Mouse (Mus musculus): ENCODE data around the gene Saysd1. TPM values are rescaled to one million over a fixed set of nuclear protein-coding genes. Genes with fewer than 3 reads are reported as not detected.

The Saysd1 gene
- total RNA-seq, 2 experiments from 2014 or later = 5.5 to 6.0 TPM

DNA sequence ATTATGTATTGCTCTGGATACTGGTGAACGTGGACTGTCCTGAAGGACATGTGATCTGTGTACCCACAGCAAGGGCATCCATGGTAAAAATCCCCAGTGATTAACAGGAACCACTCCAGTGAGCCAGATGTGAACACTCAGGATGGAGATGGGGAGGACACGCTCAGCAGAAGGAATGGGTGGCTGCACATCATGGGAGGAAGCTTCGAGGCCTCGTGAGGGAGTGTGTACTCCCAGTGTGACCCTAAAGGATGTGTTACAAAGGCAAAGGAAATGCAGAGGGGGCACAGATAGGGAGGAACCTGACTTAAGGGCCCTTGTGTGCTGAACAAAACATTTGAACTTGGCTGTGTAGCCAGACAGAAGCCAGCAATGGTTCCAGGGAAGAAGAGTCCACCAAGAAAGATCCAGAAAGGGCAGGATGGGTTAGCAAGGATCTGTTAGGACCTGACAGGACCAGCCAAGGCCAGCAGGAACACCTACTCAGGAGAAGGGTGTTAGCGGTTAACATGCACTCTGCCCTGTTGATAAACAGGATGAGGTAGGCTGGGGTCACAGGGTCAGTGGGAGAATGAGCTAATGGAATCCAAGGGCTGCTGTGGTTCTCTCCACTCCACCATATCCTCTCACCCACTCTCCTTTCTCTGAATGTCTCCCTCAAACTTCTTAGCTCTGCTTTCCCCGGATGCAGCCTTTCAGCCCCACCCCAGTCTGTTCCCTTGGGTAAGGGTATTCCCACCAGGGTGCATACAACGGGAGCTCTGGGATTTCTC, 25.0 kb downstream of the Saysd1 start:
- no peak for DNase-seq (ENCODE audit: extremely low spot score in 1 of 2, low spot score in 1 of 2)

DNA sequence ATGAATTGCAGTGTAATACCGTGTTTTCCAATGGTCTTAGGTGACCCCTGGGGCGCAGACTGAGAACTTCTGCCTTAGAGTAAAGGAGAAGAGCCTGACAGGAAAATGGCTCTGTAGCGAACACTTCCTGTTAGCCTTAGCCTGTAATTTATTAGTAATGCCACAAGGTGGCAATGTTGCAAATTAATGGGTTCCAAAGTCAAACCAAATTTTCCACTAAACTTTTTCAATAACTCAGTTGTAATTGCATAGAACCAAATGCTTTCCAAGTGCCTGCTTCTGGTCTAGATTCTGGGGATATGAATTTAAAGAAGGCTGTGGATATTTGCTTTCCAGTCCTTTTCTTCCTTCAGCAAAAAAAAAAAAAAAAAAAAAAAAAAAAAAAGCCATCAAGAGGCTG, 26.1 kb downstream of the Saysd1 start:
- DNase-seq (ENCODE audit: extremely low spot score in 1 of 2, low spot score in 1 of 2) = no peak

DNA sequence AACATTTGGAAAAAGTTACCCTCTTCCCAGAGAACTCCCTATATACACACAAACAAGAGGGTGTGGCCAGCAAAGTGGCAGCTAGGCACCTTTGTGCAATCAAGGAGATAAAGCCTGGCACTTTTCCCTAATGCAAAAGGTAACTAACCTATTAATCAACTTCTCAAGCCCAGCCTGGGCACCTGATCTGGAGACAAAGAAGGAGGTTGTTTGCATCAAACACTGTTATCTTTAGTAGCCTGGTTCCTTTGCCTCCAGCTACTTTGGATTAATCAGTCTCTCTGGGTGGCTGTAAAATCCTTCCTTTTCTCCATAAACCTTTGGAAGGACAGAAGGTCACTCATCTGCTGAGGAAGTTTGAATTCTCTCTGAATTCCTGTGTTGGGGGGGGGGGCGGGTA, 27.4 kb downstream of the Saysd1 start:
- DNase-seq (ENCODE audit: extremely low spot score in 1 of 2, low spot score in 1 of 2) = no peak

DNA sequence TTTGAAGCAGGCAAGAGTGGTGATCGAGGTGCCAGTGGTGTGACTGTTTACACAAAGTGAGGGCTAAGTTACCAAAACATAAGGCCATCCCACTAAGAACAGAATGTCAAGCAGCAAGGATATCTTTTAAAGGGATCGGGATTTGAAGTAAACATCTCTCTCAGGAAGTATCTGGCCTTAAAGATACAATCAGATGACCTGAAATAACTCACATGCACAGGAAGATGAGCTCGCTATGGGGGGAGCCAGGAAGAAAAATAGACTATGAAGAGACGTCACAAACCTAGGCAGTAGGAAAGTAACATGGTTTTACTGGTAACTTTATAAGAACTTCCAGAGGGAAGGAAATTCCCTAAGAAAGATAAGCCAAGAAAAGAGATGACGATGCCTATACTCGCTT, 32.1 kb downstream of the Saysd1 start:
- no peak for DNase-seq (ENCODE audit: extremely low spot score in 1 of 2, low spot score in 1 of 2)

DNA sequence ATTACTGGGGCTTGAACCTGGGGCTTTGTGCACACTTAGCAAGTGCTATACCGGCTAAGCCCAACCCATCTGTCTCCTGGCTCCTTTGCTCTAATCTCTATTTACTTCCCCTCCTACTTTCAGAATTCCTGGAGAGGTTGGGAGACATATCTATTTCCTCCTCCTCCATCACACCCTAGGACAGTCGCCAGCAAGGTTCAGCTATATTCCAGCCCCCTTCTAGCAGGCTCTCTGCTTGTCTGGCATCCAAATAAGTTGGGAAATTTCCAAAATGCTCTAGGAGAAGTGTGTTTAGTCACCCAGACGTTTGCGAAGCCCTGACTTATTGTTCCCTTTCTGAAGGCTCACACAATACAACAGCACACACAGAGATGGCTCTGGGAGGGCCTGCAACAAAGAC, 35.1 kb downstream of the Saysd1 start:
- no peak for DNase-seq (ENCODE audit: extremely low spot score in 1 of 2, low spot score in 1 of 2)

DNA sequence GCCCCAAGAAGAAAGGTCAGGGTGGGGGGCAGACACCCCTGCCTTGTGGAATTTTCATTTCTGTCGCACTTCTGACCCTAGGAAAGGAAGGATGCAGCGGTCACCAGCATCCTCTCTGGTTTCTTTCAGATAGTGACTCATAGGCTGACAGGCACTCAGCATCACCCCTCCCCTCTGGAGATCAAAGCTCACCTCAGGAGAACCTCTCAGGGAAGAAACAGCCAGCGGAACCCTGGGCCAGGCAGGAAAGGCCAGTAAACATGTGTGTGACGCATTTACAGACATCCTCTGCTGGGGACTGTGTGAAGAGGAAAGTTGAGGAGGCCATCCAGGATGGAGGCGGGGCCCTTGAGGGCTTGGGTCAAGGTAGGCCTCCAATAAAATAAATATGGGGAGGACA, 40.3 kb downstream of the Saysd1 start:
- DNase-seq (ENCODE audit: extremely low spot score in 1 of 2, low spot score in 1 of 2) = no peak

DNA sequence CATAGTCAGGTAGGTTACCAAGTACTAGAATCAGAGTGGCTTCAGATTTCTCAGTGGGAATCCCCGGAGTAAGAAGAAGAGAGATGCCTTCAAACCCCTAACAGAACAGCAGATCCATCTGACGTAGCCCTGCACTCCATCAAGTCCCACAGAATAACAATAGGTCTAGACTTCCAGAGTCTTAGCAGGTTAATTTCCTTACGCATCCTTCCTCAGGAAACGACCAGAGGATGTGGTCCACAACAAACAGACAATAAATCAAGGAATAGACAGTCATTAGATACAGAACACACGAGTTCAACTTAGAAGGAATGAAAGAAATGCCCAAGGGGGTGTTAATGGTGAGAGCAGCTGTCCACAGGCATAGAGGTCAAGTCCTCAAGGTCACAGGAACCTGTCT, 43.4 kb downstream of the Saysd1 start:
- DNase-seq (ENCODE audit: extremely low spot score in 1 of 2, low spot score in 1 of 2) = no peak

DNA sequence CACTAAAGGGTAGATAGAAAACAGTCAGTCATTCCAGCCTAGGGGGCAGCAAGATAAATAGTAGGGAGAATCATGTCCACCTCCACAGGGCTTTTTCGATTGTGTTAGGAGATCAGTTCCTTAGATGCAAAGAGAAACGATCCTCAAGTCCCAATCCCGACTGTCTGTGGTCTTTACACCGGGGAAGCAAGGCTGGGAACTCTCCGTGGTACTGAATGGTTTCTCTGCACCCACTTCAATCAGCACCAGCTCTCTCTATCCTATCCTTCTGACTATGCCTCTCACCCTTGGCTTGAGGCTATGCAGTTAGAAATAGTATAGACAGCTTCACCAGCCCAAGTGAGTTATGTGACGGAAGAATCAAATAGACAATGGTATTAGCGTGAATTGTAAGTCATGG, 44.8 kb downstream of the Saysd1 start:
- DNase-seq (ENCODE audit: extremely low spot score in 1 of 2, low spot score in 1 of 2) = no peak

DNA sequence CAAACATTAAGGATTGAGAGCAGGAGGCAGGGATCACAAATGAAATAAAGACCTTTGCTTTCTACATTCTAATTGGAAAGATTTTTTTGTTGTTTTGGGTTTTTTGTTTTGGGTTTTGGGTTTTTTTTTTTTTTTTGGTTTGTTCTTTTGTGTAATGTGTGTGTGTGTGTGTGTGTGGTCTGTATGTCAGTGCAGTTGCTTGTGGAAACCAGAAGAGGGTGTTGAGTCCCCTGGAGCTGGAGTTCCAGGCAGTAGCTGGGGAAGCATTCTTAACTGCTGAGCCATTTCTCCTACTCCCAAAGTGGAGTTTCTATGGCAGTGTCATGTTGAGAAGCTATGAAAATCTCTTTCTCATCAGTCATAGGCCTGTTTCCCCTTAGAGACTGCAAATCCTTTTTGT, 54.0 kb downstream of the Saysd1 start:
- no peak for DNase-seq (ENCODE audit: extremely low spot score in 1 of 2, low spot score in 1 of 2)

DNA sequence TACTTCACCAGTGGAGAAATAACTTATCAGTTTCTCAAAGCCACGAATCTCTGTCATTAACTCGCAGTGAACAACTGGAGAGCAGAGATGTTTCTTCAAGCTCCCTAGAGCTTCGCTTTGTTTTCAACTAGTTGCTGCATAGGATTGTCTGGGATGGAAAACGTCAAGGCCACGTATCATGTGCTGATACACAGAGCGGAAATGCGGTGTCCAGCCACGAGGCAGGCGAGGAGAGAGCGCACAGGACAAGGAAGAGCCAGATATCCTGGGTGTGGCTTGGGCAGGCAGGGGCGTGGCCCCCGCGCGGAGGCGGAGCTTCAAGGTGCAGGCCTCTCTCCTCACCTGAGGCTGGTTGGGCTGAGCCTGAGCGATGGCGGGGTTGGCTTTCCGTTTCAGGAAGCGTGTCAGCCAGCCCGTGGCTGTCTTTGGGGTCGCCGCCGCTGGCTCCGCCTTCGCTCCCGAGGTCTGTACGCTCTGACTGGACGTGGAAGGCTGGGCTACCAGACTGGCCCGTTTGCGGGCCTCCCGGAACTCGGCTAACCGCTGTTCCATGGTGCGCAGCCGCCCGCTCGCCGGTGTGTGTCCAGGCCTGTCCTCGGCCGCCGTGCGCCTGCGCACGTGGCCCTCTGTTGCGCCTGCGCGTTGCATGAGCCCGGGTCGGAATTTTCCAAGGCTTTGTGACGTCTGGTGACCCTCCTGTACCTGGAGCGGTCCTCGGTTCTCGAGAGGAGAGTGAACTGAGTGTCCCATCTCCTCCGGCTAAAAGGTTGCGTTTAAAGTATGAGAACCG, 55.6 kb downstream of the Saysd1 start:
- DNase-seq (ENCODE audit: extremely low spot score in 1 of 2, low spot score in 1 of 2) = peak; percentile 79 to 85

DNA sequence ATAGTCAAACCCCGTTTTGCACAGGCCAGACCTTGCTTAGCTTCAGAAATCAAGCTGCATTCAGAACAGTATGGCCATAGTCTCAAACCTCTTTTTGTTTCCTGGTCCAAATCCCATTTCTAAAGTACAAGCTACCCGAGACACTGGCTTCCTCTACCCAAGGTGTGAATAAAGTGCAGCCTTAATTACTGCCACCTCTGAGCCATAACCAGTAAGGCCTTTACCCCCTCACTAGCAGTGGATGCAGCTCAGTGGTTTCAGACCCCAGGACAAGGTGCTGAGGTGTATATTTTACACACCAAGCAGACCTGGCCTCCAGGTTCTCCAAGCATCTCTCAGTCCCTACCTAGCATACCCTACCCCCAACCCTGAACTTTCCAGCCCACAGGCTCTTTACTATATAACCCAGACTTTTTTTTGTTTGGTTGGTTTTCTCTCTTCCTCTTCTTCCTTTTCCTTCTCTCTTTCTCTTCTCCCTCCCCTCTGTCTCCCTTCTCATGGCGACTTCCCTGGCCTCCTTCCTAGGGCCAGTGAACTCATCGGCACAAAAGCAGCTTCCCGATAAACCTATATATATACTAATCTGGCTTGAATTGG, 56.3 kb downstream of the Saysd1 start:
- DNase-seq (ENCODE audit: extremely low spot score in 1 of 2, low spot score in 1 of 2) = no peak

DNA sequence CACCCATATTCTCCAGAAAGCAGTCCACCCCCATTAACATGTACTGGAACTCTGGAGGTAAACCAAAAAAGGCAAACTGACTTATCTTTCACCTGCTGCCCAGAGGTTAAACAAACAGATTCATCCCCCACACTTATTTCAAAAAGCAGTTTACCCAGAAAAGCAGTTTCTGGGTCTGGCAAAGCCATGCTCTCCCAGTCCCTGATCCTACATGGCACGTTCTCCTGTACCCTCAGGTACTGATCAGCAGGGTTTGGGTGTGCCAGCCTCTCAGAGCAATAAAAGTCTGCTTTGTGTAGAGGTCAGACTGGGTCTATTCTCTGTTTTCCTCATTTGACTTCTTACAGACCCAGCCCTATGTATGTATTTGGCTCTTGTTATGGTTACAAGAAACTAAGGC, 57.2 kb downstream of the Saysd1 start:
- DNase-seq (ENCODE audit: extremely low spot score in 1 of 2, low spot score in 1 of 2) = no peak

DNA sequence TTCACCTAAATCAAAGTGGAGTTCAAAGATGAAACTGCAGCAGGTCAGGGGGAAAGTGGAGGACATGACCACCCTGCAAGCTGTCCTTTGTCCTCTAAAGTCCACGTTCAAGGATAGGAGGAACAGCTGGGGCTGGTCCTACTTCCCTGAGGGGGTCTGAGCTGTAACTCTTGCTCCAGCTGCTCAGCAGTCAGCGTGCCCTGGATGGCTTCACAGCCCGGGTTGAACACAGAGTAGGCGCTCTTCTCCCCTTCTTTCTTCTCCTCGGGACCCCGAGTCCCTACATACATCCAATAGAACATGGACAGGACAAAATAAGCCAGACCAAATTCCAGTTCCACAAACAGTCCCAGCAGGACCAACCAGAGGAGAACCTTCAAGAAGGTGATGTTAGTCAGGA, 61.2 kb downstream of the Saysd1 start:
- DNase-seq (ENCODE audit: extremely low spot score in 1 of 2, low spot score in 1 of 2) = no peak

DNA sequence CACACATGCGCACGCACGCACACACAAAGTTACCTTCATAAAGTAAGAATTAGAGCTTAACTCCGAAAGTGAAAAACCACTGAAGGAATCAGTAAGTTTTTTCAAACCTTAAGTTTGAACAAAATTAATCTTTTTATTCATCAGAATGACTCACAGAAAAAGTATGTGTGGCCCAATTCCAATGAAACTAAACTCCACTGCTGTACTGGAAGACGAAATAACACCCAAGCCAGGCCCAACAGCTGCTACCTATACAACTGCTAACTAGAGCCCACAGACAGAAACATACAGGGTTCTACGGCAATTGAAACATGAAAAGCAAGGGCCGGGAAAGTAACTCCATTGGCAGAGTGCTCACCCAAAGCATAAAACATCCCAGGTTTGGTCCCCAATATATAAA, 62.8 kb downstream of the Saysd1 start:
- DNase-seq (ENCODE audit: extremely low spot score in 1 of 2, low spot score in 1 of 2) = no peak

DNA sequence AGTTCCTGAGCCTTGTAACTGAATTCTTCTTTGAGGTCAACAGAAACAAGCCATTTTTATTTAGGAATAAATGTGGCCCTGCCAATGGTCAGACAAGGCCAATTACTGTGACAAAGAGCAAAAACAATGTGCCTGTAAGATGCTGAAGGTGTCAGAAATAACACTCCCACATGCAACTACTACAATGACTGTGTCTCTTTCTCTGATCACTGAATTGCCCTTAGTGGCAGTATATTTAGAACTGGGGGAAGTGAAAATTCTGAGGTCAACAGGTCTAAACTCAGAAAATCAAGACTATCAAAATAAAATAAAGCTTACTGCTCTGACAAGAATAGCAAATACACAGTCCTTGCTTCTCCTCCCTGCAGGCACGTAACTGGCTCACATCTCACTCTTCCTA, 63.6 kb downstream of the Saysd1 start:
- DNase-seq (ENCODE audit: extremely low spot score in 1 of 2, low spot score in 1 of 2) = no peak

DNA sequence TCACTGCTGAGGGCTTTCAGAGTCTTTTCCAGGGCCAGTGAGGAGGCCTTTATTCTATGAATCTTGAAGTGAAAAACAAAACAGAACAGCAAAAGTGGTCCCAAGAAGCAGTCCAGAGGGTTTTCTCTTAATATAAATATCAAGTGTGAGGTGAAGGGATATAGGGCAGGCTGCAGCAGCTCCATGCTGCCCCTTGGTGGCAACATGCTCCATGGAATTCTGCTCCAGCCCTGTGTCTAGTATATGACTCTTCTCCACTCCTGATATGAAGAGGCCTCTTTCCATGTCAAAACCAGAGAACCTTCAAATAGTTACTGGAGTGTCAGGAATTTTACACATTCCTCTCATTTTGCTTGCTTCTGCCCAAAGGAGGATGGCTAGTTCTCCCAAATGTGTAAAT, 67.7 kb downstream of the Saysd1 start:
- peak in 1 of 2 experiments; percentile 21 for DNase-seq (ENCODE audit: extremely low spot score in 1 of 2, low spot score in 1 of 2)

DNA sequence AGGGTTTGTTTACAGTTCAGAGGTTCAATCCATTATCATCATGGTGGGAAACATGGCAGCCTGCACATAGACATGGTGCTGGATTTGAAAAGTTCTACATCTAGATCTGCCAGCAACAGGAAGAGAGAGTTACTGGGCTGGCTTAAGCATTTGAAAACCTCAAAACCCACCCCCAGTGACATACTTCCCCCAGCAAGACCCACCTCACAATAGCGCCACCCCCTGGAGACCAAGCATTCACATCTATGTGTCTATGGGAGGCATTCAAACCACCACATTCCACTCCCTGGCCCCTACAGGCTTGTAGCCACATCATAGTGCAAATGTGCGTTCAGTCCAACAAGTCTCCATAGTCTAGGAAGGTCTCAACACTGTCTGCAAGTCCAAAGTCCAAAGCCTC, 70.0 kb downstream of the Saysd1 start:
- no peak for DNase-seq (ENCODE audit: extremely low spot score in 1 of 2, low spot score in 1 of 2)

DNA sequence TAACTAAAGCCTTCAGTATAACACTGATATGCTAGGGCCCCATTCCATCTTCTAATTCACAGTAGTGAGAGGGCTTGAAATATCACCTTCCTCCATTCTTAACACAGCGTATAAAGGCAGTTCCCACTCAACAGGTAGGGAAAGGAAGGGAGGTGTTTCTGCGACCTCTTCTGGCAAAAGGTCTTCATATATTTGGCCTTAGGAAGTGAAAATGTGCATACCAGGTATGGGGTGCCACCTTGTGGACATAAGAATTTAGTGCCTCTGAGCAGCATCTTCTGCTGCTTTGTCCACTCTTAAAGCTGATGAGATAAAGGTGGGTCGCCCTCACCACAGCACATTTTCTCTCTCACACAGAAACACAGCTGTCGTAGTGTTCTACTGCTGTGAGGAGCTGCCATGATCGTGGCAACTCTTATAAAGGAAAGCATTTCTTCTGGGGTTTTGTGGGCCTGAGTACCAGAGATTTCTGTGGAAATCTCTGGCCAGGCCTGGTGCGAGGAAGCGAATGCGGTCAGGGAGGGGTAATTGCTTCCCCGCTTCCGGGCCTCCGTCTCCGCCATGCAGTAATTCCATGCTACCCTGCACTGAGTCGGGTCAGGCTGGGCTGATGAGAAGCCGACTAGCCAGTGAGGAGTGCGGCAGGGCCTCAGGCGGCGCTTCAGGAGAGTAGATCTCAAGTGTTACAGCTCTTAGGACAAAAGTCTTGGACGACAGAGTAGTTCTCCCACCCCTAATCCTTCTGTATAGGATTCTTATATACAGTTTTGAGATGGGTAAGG, 70.8 kb downstream of the Saysd1 start:
- DNase-seq (ENCODE audit: extremely low spot score in 1 of 2, low spot score in 1 of 2) = peak; percentile 36 to 60

DNA sequence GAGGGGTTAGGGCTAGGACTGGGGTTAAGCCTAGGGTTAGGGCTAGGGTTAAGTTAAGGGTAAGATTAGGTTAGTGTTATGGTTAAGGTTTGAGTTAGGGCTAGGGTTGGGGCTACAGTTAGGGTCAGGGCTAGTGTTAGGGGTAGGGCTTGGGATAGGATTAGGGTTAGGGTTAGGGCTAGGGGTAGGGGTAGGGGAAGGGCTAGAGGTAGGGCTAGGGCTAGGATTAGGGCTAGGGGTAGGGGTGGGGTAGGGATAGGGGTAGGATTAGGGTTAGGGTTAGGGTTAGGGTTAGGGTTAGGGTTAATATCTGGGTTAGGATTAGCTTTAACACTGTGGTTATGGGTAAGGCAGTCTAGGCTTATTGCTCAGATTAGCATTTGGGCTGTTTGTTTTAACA, 73.6 kb downstream of the Saysd1 start:
- no peak for DNase-seq (ENCODE audit: extremely low spot score in 1 of 2, low spot score in 1 of 2)

DNA sequence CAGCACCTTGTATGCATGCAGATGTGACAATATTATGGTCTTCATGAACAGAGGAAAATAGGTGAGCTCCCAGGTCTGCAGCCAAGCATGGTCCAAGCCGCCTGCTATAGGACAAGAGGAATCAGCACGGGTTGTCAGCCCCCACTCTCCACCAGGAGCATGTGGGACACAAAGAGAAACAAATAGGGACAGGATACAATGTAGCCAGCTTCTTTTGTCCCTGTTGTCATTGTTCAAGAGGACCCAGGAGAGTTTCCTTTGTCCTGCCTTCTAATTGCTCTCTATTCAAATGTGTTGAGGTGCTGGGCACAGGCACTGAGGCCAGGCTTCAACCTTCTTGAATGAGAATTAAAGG, 89.9 kb downstream of the Saysd1 start:
- DNase-seq (ENCODE audit: extremely low spot score in 1 of 2, low spot score in 1 of 2) = no peak

Data from layer of hippocampus, postnatal 25 days (tissue).